Mouse (Mus musculus) gonadal fat pad, adult 2 months (tissue): ENCODE results near the gene Gpr37l1. TPM values are rescaled to one million over a fixed set of nuclear protein-coding genes. Genes with fewer than 3 reads are reported as not detected.
"Not testable (repeated sequence)": the region's sequence is repeated elsewhere in the genome, so short reads cannot be mapped to it uniquely, and the experiment has no call there.

Experiments used
- DNase-seq: peaks from one replicate; pipeline ENCODE4 v3.0.0-alpha.2; 2012; ENCODE audit warnings: low read depth
- polyA plus RNA-seq: library from polyadenylated mRNA; depleted of rRNA; stranded (reverse); fragments of >200 nt; gene quantifications from 2 replicates; pipeline ENCODE4 v1.2.3, GENCODE M21; 2012; rRNA removed

Gene Gpr37l1
- polyA plus RNA-seq, 1 experiment: 1.00 TPM

- no peak for DNase-seq
These were observed 42.7 kb downstream of the Gpr37l1 start for GRCm38 (mm10) chr1:135124573-135125363.

- DNase-seq: no peak
These were observed 54.8 kb downstream of the Gpr37l1 start for GRCm38 (mm10) chr1:135112661-135113060.

- DNase-seq: not testable (repeated sequence)
These were observed 56.2 kb downstream of the Gpr37l1 start for GRCm38 (mm10) chr1:135111271-135111670.

Other genes with a start within 250 kb of the Gpr37l1 start
- gene Ppp1r12b, start 211.7 kb downstream of the Gpr37l1 start, polyA plus RNA-seq: 23.1 and 24.4 TPM in 2 replicates
- gene Ube2t, start 205.1 kb downstream of the Gpr37l1 start, polyA plus RNA-seq: 0.95 and 1.3 TPM in 2 replicates
- gene Lgr6, start 62.4 kb downstream of the Gpr37l1 start, polyA plus RNA-seq: 0.18 and 0.24 TPM in 2 replicates
- 2.4 and 2.9 TPM in 2 replicates for gene Ptpn7, start 35.0 kb downstream of the Gpr37l1 start, polyA plus RNA-seq
- 64.5 and 86.7 TPM in 2 replicates for gene Arl8a, start 20.9 kb downstream of the Gpr37l1 start, polyA plus RNA-seq
- 82.7 and 109 TPM in 2 replicates for gene Elf3, start 90.9 kb upstream of the Gpr37l1 start, polyA plus RNA-seq
- gene Rnpep, start 116.4 kb upstream of the Gpr37l1 start, polyA plus RNA-seq: 50.6 and 70.7 TPM in 2 replicates
- 82.7 and 105 TPM in 2 replicates for gene Timm17a, start 146.1 kb upstream of the Gpr37l1 start, polyA plus RNA-seq
- gene Lmod1, start 157.1 kb upstream of the Gpr37l1 start, polyA plus RNA-seq: 14.1 and 14.6 TPM in 2 replicates
- 5.7 and 8.2 TPM in 2 replicates for gene Shisa4, start 207.6 kb upstream of the Gpr37l1 start, polyA plus RNA-seq